Mouse (Mus musculus): ENCODE data around the gene Stra6l. TPM values are rescaled to one million over a fixed set of nuclear protein-coding genes. Genes with fewer than 3 reads are reported as not detected.

Stra6l gene
- polyA plus RNA-seq, 1 experiment from 2014 or later, result 1.7 TPM

DNA sequence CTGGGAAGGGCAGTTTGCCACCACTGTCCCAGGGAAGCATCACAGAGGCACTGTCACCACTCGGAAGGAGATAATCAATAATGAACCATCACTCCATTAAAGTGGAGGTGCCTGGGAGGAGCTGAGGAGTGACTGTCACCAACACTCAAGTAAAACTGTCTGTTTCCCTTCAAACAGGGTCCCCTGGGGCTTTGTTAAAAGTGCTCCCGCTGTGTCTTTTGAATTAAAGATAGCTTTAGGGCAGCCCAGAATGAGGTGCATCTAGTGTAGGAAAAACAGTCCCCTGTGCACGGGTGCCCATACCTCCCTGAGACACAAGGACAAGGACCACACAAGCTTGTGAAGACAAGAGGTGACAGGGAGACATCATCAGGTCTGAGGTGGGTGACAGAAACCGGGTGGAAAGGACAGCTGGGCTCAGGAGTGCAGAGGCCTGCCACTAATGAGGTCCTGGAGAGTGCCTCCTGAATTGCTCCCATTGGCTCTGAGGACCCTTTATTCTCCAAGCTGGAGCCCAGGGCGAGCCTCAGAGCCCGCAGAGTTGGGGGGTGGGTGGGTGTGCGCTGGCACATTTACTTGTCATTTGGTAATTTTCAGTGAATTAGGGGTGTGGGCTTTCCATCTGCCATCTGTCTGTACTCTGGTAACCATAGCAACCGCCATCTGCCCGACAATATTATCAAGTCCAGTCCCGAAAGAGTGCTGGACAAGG lies 24.3 kb upstream of the Stra6l start:
- peaks cover 68% of the 10 kb centered on the region for H3K4me1 ChIP-seq
- H3K9me3 ChIP-seq (replicated peaks), result no peaks in the 10 kb centered on the region
- no peak overlapping the region for H3K4me3 ChIP-seq
- no peak overlapping the region for H3K27ac ChIP-seq
- peak; percentile 58 for DNase-seq (ENCODE audit: low spot score)
- H3K27me3 ChIP-seq (ENCODE audit: low read depth, poor library complexity, severe bottlenecking), result peaks cover 83% of the 10 kb centered on the region
- no peaks in the 10 kb centered on the region for H3K36me3 ChIP-seq
- 4% methylated on average over 10 of the region's 10 CpGs for WGBS

DNA sequence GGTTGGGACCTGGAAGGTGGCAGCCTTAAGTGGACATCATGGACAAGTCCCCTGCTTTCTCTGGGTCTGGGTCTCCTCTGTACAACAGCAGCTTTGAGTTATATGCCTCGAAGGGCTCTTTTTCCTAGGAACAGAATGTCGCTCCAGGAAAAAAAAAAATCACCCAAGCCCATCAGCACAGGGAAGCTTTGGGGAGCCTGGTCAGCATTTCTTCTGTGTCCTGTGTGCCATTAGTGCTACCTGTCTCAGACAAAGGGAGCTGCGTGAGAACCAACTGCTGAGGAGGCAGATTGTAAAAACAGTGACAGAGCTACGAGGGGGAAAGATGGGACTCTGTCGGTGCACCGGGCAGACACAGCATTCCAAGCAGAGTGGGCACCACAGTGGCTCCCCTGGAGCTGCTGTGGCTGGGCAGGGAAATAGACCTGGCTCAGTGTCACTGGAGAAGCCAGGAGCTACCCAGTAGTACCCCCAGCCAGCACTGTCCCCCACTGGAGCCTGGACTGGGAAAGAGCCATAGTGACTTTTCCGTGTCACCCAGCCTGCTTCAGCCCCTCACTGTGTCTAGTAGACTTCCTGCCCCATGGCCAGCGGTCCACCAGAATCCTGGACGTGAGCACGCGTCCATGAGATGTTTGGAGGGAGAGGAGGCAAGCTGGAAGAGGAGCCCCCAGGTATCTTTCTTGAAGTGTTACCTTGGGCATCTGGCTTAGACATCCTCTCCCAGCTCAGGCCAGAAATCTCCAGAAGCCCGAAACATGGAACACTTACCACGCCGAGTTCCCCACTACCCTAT lies 23.5 kb upstream of the Stra6l start:
- 34% methylated on average over 14 of the region's 14 CpGs for WGBS
- H3K4me1 ChIP-seq, result peaks cover 61% of the 10 kb centered on the region
- H3K27ac ChIP-seq, result 0 out of 2 replicates have a peak overlapping the region, but pooled peaks have one; percentile 53
- no peaks in the 10 kb centered on the region for H3K36me3 ChIP-seq
- H3K27me3 ChIP-seq (ENCODE audit: low read depth, poor library complexity, severe bottlenecking), result peaks cover 91% of the 10 kb centered on the region
- no peaks in the 10 kb centered on the region for H3K9me3 ChIP-seq (replicated peaks)
- DNase-seq (ENCODE audit: low spot score), result peak; percentile 44
- H3K4me3 ChIP-seq, result 0 out of 2 replicates have a peak overlapping the region, but pooled peaks have one; percentile 7

DNA sequence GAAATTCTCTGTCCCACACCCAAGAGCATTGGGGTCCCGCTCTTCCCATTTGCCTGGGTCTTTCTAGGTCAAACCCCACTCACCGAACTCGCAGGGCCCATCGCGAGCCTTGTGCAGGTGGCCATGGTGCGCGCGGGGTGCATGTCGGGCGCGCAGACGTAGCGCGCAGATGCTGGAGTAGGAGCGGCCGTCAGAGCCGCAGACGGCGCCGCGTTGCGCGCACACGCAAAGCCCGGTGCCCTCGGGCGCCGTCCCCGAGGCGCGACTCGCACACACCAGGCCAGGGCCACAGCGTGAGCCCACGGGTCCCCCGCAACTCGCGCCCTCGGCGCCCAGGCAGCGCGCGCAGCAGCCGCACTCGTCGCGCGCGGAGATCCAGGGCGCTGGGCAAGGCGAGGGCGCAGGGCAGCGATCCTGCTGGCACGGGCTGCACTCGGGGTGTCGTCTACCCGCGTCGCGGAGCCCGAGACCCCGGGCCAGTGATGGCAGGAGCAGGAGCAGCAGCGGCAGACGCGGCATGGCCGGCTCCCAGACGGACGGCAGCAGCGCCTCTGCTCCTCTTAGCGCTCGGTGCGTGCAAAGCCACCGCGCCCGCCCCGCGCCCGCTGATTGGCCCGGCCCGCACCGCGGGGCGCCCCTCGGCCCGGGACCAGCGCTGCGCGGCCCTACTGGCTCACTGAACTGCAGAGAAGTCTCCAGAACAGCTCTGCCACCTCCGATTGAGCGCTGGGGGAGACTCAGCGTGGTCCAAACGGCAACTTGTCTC lies 22.0 kb upstream of the Stra6l start, which contains the start of gene Igfbpl1:
Gene Igfbpl1 (minus strand): TSS at position 649 of the 766 bp plus-strand sequence.
- peaks cover 51% of the 10 kb centered on the region for H3K4me1 ChIP-seq
- H3K27ac ChIP-seq, result peak within 1 kb of the TSS; percentile 5; the same call in 1 of the 2 replicates
- H3K27me3 ChIP-seq (ENCODE audit: low read depth, poor library complexity, severe bottlenecking), result peaks cover 93% of the 10 kb centered on the region
- H3K9me3 ChIP-seq (replicated peaks), result no peaks in the 10 kb centered on the region
- no peaks in the 10 kb centered on the region for H3K36me3 ChIP-seq
- peak; percentile 63 for DNase-seq (ENCODE audit: low spot score)
- 2% methylated on average over 91 of the region's 91 CpGs for WGBS
- peak within 1 kb of the TSS; percentile 49 for H3K4me3 ChIP-seq

DNA sequence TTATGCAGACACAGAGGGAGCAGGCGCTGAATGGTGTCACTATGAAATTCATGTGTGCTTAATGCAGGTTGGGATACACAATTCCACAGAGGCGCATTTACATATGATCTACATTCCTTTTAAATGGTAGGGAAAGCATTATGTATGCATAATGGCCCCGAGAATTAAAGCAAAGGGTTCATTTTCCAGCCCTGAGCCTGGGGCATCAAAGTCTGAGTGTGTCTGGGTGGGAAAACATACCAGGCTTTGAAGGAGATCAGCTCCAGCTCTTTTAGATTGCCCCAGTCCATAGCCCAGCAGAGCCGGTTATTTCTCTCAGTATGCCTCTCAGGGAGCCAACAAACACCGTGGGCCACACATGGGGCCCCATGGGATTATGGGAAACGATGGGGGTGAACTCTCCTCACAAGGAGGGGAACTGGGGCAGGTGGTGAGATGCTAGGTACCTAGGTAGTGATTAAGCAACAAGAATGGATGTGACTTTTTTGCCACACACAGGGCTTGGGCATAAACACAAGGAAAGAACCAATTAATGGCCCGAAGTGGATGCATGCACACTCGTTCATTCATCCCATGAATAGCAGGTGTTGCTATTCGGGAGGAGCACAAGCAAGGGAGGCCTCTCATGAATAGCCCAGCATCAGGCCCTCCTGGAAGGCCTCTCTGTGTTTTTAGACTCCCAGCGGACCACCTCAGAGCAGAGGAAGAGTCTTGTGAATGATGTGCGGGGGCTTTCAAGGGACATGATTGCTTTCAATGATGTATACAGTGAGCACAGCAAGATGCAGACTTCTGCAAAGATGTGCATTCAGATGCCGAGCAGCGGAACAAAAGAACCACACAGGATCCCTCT lies 18.3 kb upstream of the Stra6l start:
- Histone ChIP-seq H3K9me3 (replicated peaks) (no peaks in the 10 kb centered on the region), H3K4me1 (peaks cover 24% of the 10 kb centered on the region), H3K27me3 (ENCODE audit: low read depth, poor library complexity, severe bottlenecking) (peaks cover 66% of the 10 kb centered on the region), H3K36me3 (no peaks in the 10 kb centered on the region), H3K4me3 (no peak overlapping the region), H3K27ac (no peak overlapping the region)
- WGBS, result 66% methylated on average over 13 of the region's 13 CpGs
- no peak for DNase-seq (ENCODE audit: low spot score)

DNA sequence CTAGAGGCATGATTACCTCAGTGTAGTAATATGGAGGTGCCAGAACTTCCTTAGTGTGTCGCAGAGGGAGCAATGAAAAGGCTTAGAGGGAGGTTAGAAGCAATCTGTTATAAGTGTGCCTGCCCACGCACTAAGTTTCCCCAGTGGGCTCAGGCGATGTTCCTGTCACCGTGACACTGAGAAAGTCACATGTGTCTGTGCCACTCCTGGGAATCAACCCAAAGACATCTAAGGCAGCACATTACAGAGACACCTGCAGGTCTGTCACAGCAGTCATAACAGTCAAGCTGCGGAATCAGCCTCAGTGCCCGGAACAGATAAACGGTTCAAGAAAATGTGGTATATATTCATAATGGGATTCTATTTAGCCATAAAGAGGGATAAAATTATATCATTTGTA lies 16.5 kb upstream of the Stra6l start:
- Histone ChIP-seq H3K36me3 (no peaks in the 10 kb centered on the region), H3K4me3 (no peak overlapping the region), H3K27me3 (ENCODE audit: low read depth, poor library complexity, severe bottlenecking) (peaks cover 47% of the 10 kb centered on the region), H3K9me3 (replicated peaks) (no peaks in the 10 kb centered on the region), H3K4me1 (peaks cover 8% of the 10 kb centered on the region; the same call in 1 of the 2 replicates), H3K27ac (no peak overlapping the region)
- 93% methylated on average over 7 of the region's 7 CpGs for WGBS
- no peak for DNase-seq (ENCODE audit: low spot score)

- no peak overlapping the region for H3K27ac ChIP-seq
- H3K9me3 ChIP-seq (replicated peaks), result no peaks in the 10 kb centered on the region
- H3K4me1 ChIP-seq, result peaks cover 8% of the 10 kb centered on the region; the same call in 1 of the 2 replicates
- no peak for DNase-seq (ENCODE audit: low spot score)
- 45% methylated on average over 5 of the region's 5 CpGs for WGBS
- no peak overlapping the region for H3K4me3 ChIP-seq
- no peaks in the 10 kb centered on the region for H3K36me3 ChIP-seq
- H3K27me3 ChIP-seq (ENCODE audit: low read depth, poor library complexity, severe bottlenecking), result peaks cover 33% of the 10 kb centered on the region
Observed at GRCm38 (mm10) chr4:45833461-45833860, 15.0 kb upstream of the Stra6l start.

DNA sequence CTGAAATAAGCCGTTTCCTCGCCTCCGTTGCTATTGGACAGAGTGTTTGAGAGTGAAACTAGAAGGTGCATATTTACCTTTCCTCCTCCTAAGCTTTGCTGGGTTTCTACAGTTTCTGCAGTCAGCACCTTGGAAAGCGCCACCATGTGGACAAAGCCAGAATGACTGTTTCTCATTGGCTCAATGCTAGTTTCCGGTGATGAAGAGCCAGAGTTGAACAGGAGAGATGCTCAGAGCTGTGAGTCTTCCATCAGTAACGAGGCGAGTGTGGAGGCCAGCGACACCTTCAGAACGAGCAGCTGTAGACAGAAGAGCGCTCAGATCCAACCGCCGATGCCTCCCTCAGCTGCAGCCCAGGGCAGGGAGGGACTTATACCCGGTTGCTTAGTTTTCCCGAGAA lies 4.1 kb upstream of the Stra6l start:
- peaks cover 27% of the 10 kb centered on the region for H3K27me3 ChIP-seq (ENCODE audit: low read depth, poor library complexity, severe bottlenecking)
- H3K9me3 ChIP-seq (replicated peaks), result no peaks in the 10 kb centered on the region
- 48% methylated on average over 14 of the region's 14 CpGs for WGBS
- H3K27ac ChIP-seq, result no peak overlapping the region
- no peaks in the 10 kb centered on the region for H3K36me3 ChIP-seq
- peaks cover 26% of the 10 kb centered on the region for H3K4me1 ChIP-seq
- H3K4me3 ChIP-seq, result no peak overlapping the region
- peak; percentile 70 for DNase-seq (ENCODE audit: low spot score)

GRCm38 (mm10) chr4:45846263-45846662 lies 2.2 kb upstream of the Stra6l start:
- Histone ChIP-seq H3K4me3 (no peak overlapping the region), H3K4me1 (peaks cover 39% of the 10 kb centered on the region), H3K27ac (no peak overlapping the region), H3K27me3 (ENCODE audit: low read depth, poor library complexity, severe bottlenecking) (peaks cover 38% of the 10 kb centered on the region), H3K36me3 (no peaks in the 10 kb centered on the region), H3K9me3 (replicated peaks) (no peaks in the 10 kb centered on the region)
- WGBS, result 90% methylated on average over 2 of the region's 2 CpGs
- no peak for DNase-seq (ENCODE audit: low spot score)

DNA sequence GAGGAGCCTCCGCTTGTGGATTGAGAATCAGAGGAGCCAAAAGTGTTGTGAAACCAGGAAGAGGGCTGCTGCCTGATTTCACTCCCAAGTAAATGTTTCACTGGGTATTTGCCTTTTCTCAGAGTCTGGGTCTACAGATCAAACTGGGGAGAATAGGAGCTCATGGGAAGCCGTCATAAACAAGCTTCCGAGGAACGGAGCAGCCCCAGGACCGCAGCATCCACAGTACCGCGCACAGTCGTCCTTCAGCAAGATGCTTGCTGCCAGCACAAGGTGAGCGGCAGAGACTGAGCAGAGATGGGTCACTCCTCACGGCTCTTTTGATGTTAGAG lies 327 bp downstream of the Stra6l start:
- no peaks in the 10 kb centered on the region for H3K36me3 ChIP-seq
- H3K27me3 ChIP-seq (ENCODE audit: low read depth, poor library complexity, severe bottlenecking), result peaks cover 56% of the 10 kb centered on the region
- WGBS, result 36% methylated on average over 10 of the region's 10 CpGs
- no peaks in the 10 kb centered on the region for H3K9me3 ChIP-seq (replicated peaks)
- peak overlapping the region; percentile 75 for H3K27ac ChIP-seq
- H3K4me3 ChIP-seq, result peak overlapping the region; percentile 37
- peaks cover 50% of the 10 kb centered on the region for H3K4me1 ChIP-seq
- peak; percentile 47 for DNase-seq (ENCODE audit: low spot score)

DNA sequence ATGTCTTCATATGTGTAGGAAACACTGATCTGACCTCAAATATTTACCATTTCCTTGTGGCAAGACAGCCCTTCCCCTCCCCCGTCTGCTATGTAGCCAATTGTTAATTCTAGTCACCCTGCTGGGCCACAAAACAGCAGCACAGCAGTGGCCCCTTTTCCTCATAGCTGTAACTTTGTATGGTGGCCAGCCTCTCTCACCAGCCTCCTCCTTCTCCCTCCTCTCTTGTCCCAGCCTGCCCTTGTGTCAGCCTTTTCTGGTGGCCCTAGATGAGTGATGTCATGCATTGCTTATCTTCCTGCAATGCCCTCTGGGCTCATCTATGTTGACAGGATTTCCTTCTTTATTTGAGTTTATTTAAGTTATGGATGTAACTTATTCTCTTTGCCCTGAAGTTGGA lies 955 bp downstream of the Stra6l start:
- Histone ChIP-seq H3K27me3 (ENCODE audit: low read depth, poor library complexity, severe bottlenecking) (peaks cover 57% of the 10 kb centered on the region), H3K4me1 (peaks cover 48% of the 10 kb centered on the region), H3K4me3 (peak overlapping the region; percentile 37), H3K9me3 (replicated peaks) (no peaks in the 10 kb centered on the region), H3K27ac (peak overlapping the region; percentile 75; the same call in 1 of the 2 replicates), H3K36me3 (no peaks in the 10 kb centered on the region)
- 56% methylated on average over 1 of the region's 1 CpGs for WGBS
- DNase-seq (ENCODE audit: low spot score), result no peak

DNA sequence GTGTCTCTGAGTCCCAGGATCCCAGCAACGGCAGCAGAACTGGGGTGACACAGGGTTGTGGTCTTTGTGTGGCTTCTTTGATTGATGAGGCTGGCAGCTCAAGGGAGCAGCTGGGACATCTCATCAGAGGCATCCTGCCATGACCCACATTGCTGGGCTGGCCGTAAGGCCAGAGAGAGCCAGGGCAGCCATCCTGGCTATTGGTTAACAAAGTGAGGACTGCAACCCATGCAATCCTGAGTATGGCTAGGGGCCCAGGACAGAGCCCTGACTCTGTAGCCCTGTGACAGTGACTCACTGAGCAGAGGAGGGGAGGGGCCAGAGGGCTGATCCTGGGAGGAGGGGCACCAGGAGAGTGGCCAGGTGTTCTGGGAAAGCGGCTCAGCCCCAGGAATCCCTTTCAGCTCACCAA lies 3.2 kb downstream of the Stra6l start:
- no peak overlapping the region for H3K4me3 ChIP-seq
- peaks cover 46% of the 10 kb centered on the region for H3K4me1 ChIP-seq
- DNase-seq (ENCODE audit: low spot score), result no peak
- peaks cover 53% of the 10 kb centered on the region for H3K27me3 ChIP-seq (ENCODE audit: low read depth, poor library complexity, severe bottlenecking)
- no peaks in the 10 kb centered on the region for H3K9me3 ChIP-seq (replicated peaks)
- H3K27ac ChIP-seq, result no peak overlapping the region
- 21% methylated on average over 3 of the region's 3 CpGs for WGBS
- H3K36me3 ChIP-seq, result no peaks in the 10 kb centered on the region
